Mouse (Mus musculus) kidney, adult 2 months (tissue): Measurements from ENCODE around the gene Sumf2.

Source experiments
- CTCF ChIP-seq: fragments of 200-500 bp; conservative IDR thresholded peaks from 2 replicates; pipeline ENCODE4 v1.5.1; 2011; ENCODE audit warnings: low read depth, mild to moderate bottlenecking, control low read depth, low read length, moderate library complexity, mixed read lengths; ENCODE audit not compliant: insufficient read depth, insufficient read length
- POLR2A ChIP-seq: fragments of 200-500 bp; IDR thresholded peaks from one replicate; pipeline ENCODE4 v1.6.1; 2011; ENCODE audit warnings: low read depth, low read length, control low read depth

GRCm38 (mm10) chr5:129864467-129864866 lies 17.7 kb downstream of the Sumf2 start:
- peak; percentile 54; the same call in 1 of the 2 replicates for TF ChIP-seq CTCF
- no peak for TF ChIP-seq POLR2A
